Mouse (Mus musculus) C2C12 (cell line): ENCODE data around the gene Dnajc17.

Experiments
- CTCF ChIP-seq: IDR thresholded peaks from one replicate; pipeline ENCODE4 v1.5.1; 2011; ENCODE audit not compliant: control insufficient read depth, insufficient read depth, insufficient read length
- USF1 ChIP-seq: IDR thresholded peaks from one replicate; pipeline ENCODE4 v1.6.1; 2011; ENCODE audit warnings: low read depth, mild to moderate bottlenecking, control low read depth, moderate library complexity

GRCm38 (mm10) chr2:119198049-119198448, 10.5 kb downstream of the Dnajc17 start:
- TF ChIP-seq CTCF (no peak), USF1 (no peak)
